Mouse (Mus musculus): ENCODE results near the gene Peli3. TPM values are rescaled to one million over a fixed set of nuclear protein-coding genes. Genes with fewer than 3 reads are reported as not detected.

Gene Peli3
- 4.9 and 7.8 TPM in 2 replicates for polyA plus RNA-seq (2014; fragmentation: Nextera tagmentation; extraction: Ambion mirVana)

GRCm38 (mm10) chr19:4942551-4943252 is at the start of gene Peli3:
Gene Peli3, minus strand, starts transcription at chr19:4943127.
- Histone ChIP-seq H3K4me3 (ENCODE audit: low read depth, low read length) (peak within 1 kb of the TSS; percentile 61), H3K27me3 (replicated peaks; ENCODE audit: control insufficient read depth, insufficient read depth, low read length) (0 out of 2 replicates have a peak, but pooled peaks cover 3% of the 10 kb centered on the region), H3K36me3 (ENCODE audit: control insufficient read depth, insufficient read depth, low read length) (no peaks in the 10 kb centered on the region), H3K4me1 (ENCODE audit: control insufficient read depth, insufficient read depth, low read length) (peaks cover 4% of the 10 kb centered on the region; the same call in 1 of the 2 replicates), H3K9me3 (replicated peaks; ENCODE audit: control insufficient read depth, low read length) (no peaks in the 10 kb centered on the region), H3K27ac (ENCODE audit: low read depth, low read length) (peak within 1 kb of the TSS; percentile 33; the same call in 1 of the 2 replicates), H3K4me2 (ENCODE audit: low read length) (peak within 1 kb of the TSS; percentile 88), H3K9ac (ENCODE audit: low read length) (peak within 1 kb of the TSS; percentile 75)
- DNase-seq (ENCODE audit: low spot score) (peak; percentile 88), ATAC-seq (peak; percentile 98)
- 0% methylated on average over 51 of the region's 55 CpGs for WGBS

- Histone ChIP-seq H3K4me3 (ENCODE audit: low read depth, low read length) (no peak overlapping the region), H3K9me3 (replicated peaks; ENCODE audit: control insufficient read depth, low read length) (no peaks in the 10 kb centered on the region), H3K27me3 (replicated peaks; ENCODE audit: control insufficient read depth, insufficient read depth, low read length) (peaks cover 14% of the 10 kb centered on the region), H3K27ac (ENCODE audit: low read depth, low read length) (no peak overlapping the region), H3K4me2 (ENCODE audit: low read length) (no peak overlapping the region), H3K4me1 (ENCODE audit: control insufficient read depth, insufficient read depth, low read length) (peaks cover 4% of the 10 kb centered on the region), H3K36me3 (ENCODE audit: control insufficient read depth, insufficient read depth, low read length) (no peaks in the 10 kb centered on the region), H3K9ac (ENCODE audit: low read length) (no peak overlapping the region)
- 22% methylated on average over 8 of the region's 8 CpGs for WGBS
- DNase-seq (ENCODE audit: low spot score) (no peak), ATAC-seq (no peak)
Observed at GRCm38 (mm10) chr19:4992371-4992770, 49.4 kb upstream of the Peli3 start.

- Histone ChIP-seq H3K27me3 (replicated peaks; ENCODE audit: control insufficient read depth, insufficient read depth, low read length) (peaks cover 16% of the 10 kb centered on the region), H3K4me1 (ENCODE audit: control insufficient read depth, insufficient read depth, low read length) (peaks cover 4% of the 10 kb centered on the region), H3K9ac (ENCODE audit: low read length) (peak overlapping the region; percentile 29), H3K4me3 (ENCODE audit: low read depth, low read length) (peak overlapping the region; percentile 32), H3K4me2 (ENCODE audit: low read length) (peak overlapping the region; percentile 59), H3K9me3 (replicated peaks; ENCODE audit: control insufficient read depth, low read length) (no peaks in the 10 kb centered on the region), H3K27ac (ENCODE audit: low read depth, low read length) (no peak overlapping the region), H3K36me3 (ENCODE audit: control insufficient read depth, insufficient read depth, low read length) (no peaks in the 10 kb centered on the region)
- DNase-seq (ENCODE audit: low spot score) (peak; percentile 53), ATAC-seq (peak; percentile 55)
- 1% methylated on average over 22 of the region's 22 CpGs for WGBS
Observed at GRCm38 (mm10) chr19:4990716-4991115, 47.8 kb upstream of the Peli3 start.

- Histone ChIP-seq H3K27me3 (replicated peaks; ENCODE audit: control insufficient read depth, insufficient read depth, low read length) (peaks cover 20% of the 10 kb centered on the region), H3K27ac (ENCODE audit: low read depth, low read length) (no peak within 1 kb of the TSS), H3K4me3 (ENCODE audit: low read depth, low read length) (peak within 1 kb of the TSS; percentile 32), H3K9ac (ENCODE audit: low read length) (peak within 1 kb of the TSS; percentile 54), H3K9me3 (replicated peaks; ENCODE audit: control insufficient read depth, low read length) (no peaks in the 10 kb centered on the region), H3K4me2 (ENCODE audit: low read length) (peak within 1 kb of the TSS; percentile 59), H3K4me1 (ENCODE audit: control insufficient read depth, insufficient read depth, low read length) (peaks cover 4% of the 10 kb centered on the region), H3K36me3 (ENCODE audit: control insufficient read depth, insufficient read depth, low read length) (no peaks in the 10 kb centered on the region)
- 0 out of 2 replicates have a peak, but pooled peaks have one; percentile 4 for ATAC-seq
- DNase-seq (ENCODE audit: low spot score), result no peak
- 16% methylated on average over 4 of the region's 4 CpGs for WGBS
Observed at GRCm38 (mm10) chr19:4990256-4990625, 47.3 kb upstream of the Peli3 start, which contains the start of gene Npas4. Gene Npas4, minus strand, starts transcription at chr19:4990316.

GRCm38 (mm10) chr19:4989434-4990255 is 46.7 kb upstream of the Peli3 start:
- H3K4me2 ChIP-seq (ENCODE audit: low read length), result peak overlapping the region; percentile 59
- peaks cover 21% of the 10 kb centered on the region for H3K27me3 ChIP-seq (replicated peaks; ENCODE audit: control insufficient read depth, insufficient read depth, low read length)
- 14% methylated on average over 42 of the region's 47 CpGs for WGBS
- no peak overlapping the region for H3K27ac ChIP-seq (ENCODE audit: low read depth, low read length)
- peak; percentile 77 for ATAC-seq
- H3K36me3 ChIP-seq (ENCODE audit: control insufficient read depth, insufficient read depth, low read length), result no peaks in the 10 kb centered on the region
- peak; percentile 85 for DNase-seq (ENCODE audit: low spot score)
- peaks cover 4% of the 10 kb centered on the region for H3K4me1 ChIP-seq (ENCODE audit: control insufficient read depth, insufficient read depth, low read length)
- H3K9me3 ChIP-seq (replicated peaks; ENCODE audit: control insufficient read depth, low read length), result no peaks in the 10 kb centered on the region
- peak overlapping the region; percentile 32 for H3K4me3 ChIP-seq (ENCODE audit: low read depth, low read length)
- peak overlapping the region; percentile 54 for H3K9ac ChIP-seq (ENCODE audit: low read length)

- H3K27ac ChIP-seq (ENCODE audit: low read depth, low read length), result no peak overlapping the region
- H3K4me2 ChIP-seq (ENCODE audit: low read length), result peak overlapping the region; percentile 59
- H3K27me3 ChIP-seq (replicated peaks; ENCODE audit: control insufficient read depth, insufficient read depth, low read length), result peaks cover 27% of the 10 kb centered on the region
- no peaks in the 10 kb centered on the region for H3K36me3 ChIP-seq (ENCODE audit: control insufficient read depth, insufficient read depth, low read length)
- DNase-seq (ENCODE audit: low spot score) (peak; percentile 79), ATAC-seq (no peak)
- H3K9me3 ChIP-seq (replicated peaks; ENCODE audit: control insufficient read depth, low read length), result no peaks in the 10 kb centered on the region
- peaks cover 4% of the 10 kb centered on the region for H3K4me1 ChIP-seq (ENCODE audit: control insufficient read depth, insufficient read depth, low read length)
- peak overlapping the region; percentile 54 for H3K9ac ChIP-seq (ENCODE audit: low read length)
- peak overlapping the region; percentile 32; the same call in 1 of the 2 replicates for H3K4me3 ChIP-seq (ENCODE audit: low read depth, low read length)
- 6% methylated on average over 13 of the region's 13 CpGs for WGBS
Observed at GRCm38 (mm10) chr19:4989013-4989412, 46.1 kb upstream of the Peli3 start.

- H3K4me2 ChIP-seq (ENCODE audit: low read length), result no peak overlapping the region
- H3K9me3 ChIP-seq (replicated peaks; ENCODE audit: control insufficient read depth, low read length), result no peaks in the 10 kb centered on the region
- H3K36me3 ChIP-seq (ENCODE audit: control insufficient read depth, insufficient read depth, low read length), result no peaks in the 10 kb centered on the region
- DNase-seq (ENCODE audit: low spot score) (peak; percentile 86), ATAC-seq (0 out of 2 replicates have a peak, but pooled peaks have one; percentile 55)
- H3K27me3 ChIP-seq (replicated peaks; ENCODE audit: control insufficient read depth, insufficient read depth, low read length), result peaks cover 21% of the 10 kb centered on the region
- H3K9ac ChIP-seq (ENCODE audit: low read length), result no peak overlapping the region
- H3K27ac ChIP-seq (ENCODE audit: low read depth, low read length), result no peak overlapping the region
- H3K4me3 ChIP-seq (ENCODE audit: low read depth, low read length), result no peak overlapping the region
- no peaks in the 10 kb centered on the region for H3K4me1 ChIP-seq (ENCODE audit: control insufficient read depth, insufficient read depth, low read length)
Observed at GRCm38 (mm10) chr19:4981767-4982166, 38.8 kb upstream of the Peli3 start.

GRCm38 (mm10) chr19:4968236-4968635 is 25.3 kb upstream of the Peli3 start:
- Histone ChIP-seq H3K27ac (ENCODE audit: low read depth, low read length) (no peak overlapping the region), H3K36me3 (ENCODE audit: control insufficient read depth, insufficient read depth, low read length) (peaks cover 24% of the 10 kb centered on the region), H3K9ac (ENCODE audit: low read length) (no peak overlapping the region), H3K4me1 (ENCODE audit: control insufficient read depth, insufficient read depth, low read length) (peaks cover under 1% of the 10 kb centered on the region; the same call in 1 of the 2 replicates), H3K27me3 (replicated peaks; ENCODE audit: control insufficient read depth, insufficient read depth, low read length) (no peaks in the 10 kb centered on the region), H3K4me3 (ENCODE audit: low read depth, low read length) (no peak overlapping the region), H3K4me2 (ENCODE audit: low read length) (no peak overlapping the region), H3K9me3 (replicated peaks; ENCODE audit: control insufficient read depth, low read length) (no peaks in the 10 kb centered on the region)
- ATAC-seq (0 out of 2 replicates have a peak, but pooled peaks have one; percentile 40), DNase-seq (ENCODE audit: low spot score) (peak; percentile 27)
- 94% methylated on average over 2 of the region's 2 CpGs for WGBS
